Mouse (Mus musculus) MEL (cell line): ENCODE measurements around the gene Ntn5. TPM values are rescaled to one million over a fixed set of nuclear protein-coding genes. Genes with fewer than 3 reads are reported as not detected.

ENCODE experiments used
- DNase-seq: peaks from one replicate; pipeline ENCODE4 v3.0.0; 2011; ENCODE audit warnings: low read depth, low spot score
- H3K27ac ChIP-seq: 2 replicates; pipeline ENCODE4 v1.5.1; 2012; ENCODE audit warnings: low read depth, mild to moderate bottlenecking, control low read depth, low read length, moderate library complexity; ENCODE audit not compliant: control insufficient read depth
- H3K27me3 ChIP-seq, 2 experiments: fragments of 150-350 bp in 1 of 2; sonication (generic) in 1 of 2; 2 replicates each; pipeline ENCODE4 v1.6.1; 2012; ENCODE audit warnings: low read length in 2 of 2, mild to moderate bottlenecking in 2 of 2, improper control_type of control experiment in 1 of 2, moderate library complexity in 1 of 2; ENCODE audit not compliant: insufficient read depth in 2 of 2, control insufficient read depth in 1 of 2
- H3K36me3 ChIP-seq, 2 experiments: 2 replicates each; pipeline ENCODE4 v1.6.1; 2012 to 2014; ENCODE audit warnings: low read length in 2 of 2, improper control_type of control experiment in 1 of 2, inconsistent platforms in 1 of 2, mild to moderate bottlenecking in 1 of 2; ENCODE audit not compliant: insufficient read depth in 2 of 2, control insufficient read depth in 1 of 2
- H3K4me1 ChIP-seq, 2 experiments: fragments of 150-350 bp in 1 of 2; sonication (generic) in 1 of 2; 2 replicates each; pipeline ENCODE4 v1.6.1; 2012; ENCODE audit warnings: low read length in 2 of 2, improper control_type of control experiment in 1 of 2, mild to moderate bottlenecking in 1 of 2; ENCODE audit not compliant: insufficient read depth in 2 of 2, control insufficient read depth in 1 of 2
- H3K4me3 ChIP-seq, 2 experiments: fragments of 150-350 bp in 1 of 2; sonication (generic) in 1 of 2; 2 replicates each; pipeline ENCODE4 v1.5.1; 2012; ENCODE audit warnings: low read depth in 2 of 2, low read length in 2 of 2, mild to moderate bottlenecking in 2 of 2, moderate library complexity in 2 of 2, control low read depth in 1 of 2, improper control_type of control experiment in 1 of 2; ENCODE audit not compliant: control insufficient read depth in 1 of 2, insufficient read depth in 1 of 2
- H3K79me2 ChIP-seq: 2 replicates; pipeline ENCODE4 v1.6.1; 2012; ENCODE audit warnings: mild to moderate bottlenecking, low read length, moderate library complexity; ENCODE audit not compliant: control insufficient read depth, poor library complexity, insufficient read depth
- H3K9ac ChIP-seq: 2 replicates; pipeline ENCODE4 v1.6.1; 2012; ENCODE audit warnings: low read depth, mild to moderate bottlenecking, control low read depth, low read length, moderate library complexity; ENCODE audit not compliant: control insufficient read depth, poor library complexity, severe bottlenecking
- H3K9me3 ChIP-seq: fragments of 150-350 bp; sonication (generic); replicated peaks from 2 replicates; pipeline ENCODE4 v1.6.1; 2012; ENCODE audit warnings: mild to moderate bottlenecking, low read length, improper control_type of control experiment, moderate library complexity; ENCODE audit not compliant: insufficient read depth
- BHLHE40 ChIP-seq: IDR thresholded peaks from 2 replicates; pipeline ENCODE4 v1.6.1; 2012; ENCODE audit warnings: low read depth, mild to moderate bottlenecking, inconsistent platforms, low read length, improper control_type of control experiment, borderline replicate concordance
- CHD2 ChIP-seq: IDR thresholded peaks from 2 replicates; pipeline ENCODE4 v1.6.1; 2011; ENCODE audit warnings: low read length, improper control_type of control experiment
- CTCF ChIP-seq, 3 experiments: IDR thresholded peaks in 2 of 3; conservative IDR thresholded peaks in 1 of 3; 2 replicates each; pipeline ENCODE4 v1.5.1; 2011 to 2012; ENCODE audit warnings: low read length in 3 of 3, low read depth in 2 of 3, mild to moderate bottlenecking in 2 of 3, improper control_type of control experiment in 1 of 3, inconsistent platforms in 1 of 3, mixed read lengths in 1 of 3, moderate library complexity in 1 of 3; ENCODE audit not compliant: control insufficient read depth in 1 of 3, insufficient read depth in 1 of 3, poor library complexity in 1 of 3, severe bottlenecking in 1 of 3
- E2F4 ChIP-seq: IDR thresholded peaks from 2 replicates; pipeline ENCODE4 v1.6.1; 2011; ENCODE audit warnings: low read depth, low read length, improper control_type of control experiment, borderline replicate concordance
- ELF1 ChIP-seq: IDR thresholded peaks from 2 replicates; pipeline ENCODE4 v1.6.1; 2014; ENCODE audit warnings: low read depth, mild to moderate bottlenecking, inconsistent platforms, low read length, improper control_type of control experiment, moderate library complexity
- ETS1 ChIP-seq: IDR thresholded peaks from 2 replicates; pipeline ENCODE4 v1.6.1; 2012; ENCODE audit warnings: low read depth, mild to moderate bottlenecking, inconsistent platforms, low read length, improper control_type of control experiment, moderate library complexity
- GABPA ChIP-seq: IDR thresholded peaks from 2 replicates; pipeline ENCODE4 v1.6.1; 2012; ENCODE audit warnings: low read depth, mild to moderate bottlenecking, inconsistent platforms, low read length, improper control_type of control experiment, moderate library complexity
- GATA1 ChIP-seq: IDR thresholded peaks from 2 replicates; pipeline ENCODE4 v1.6.1; 2011; ENCODE audit warnings: low read depth, low read length, improper control_type of control experiment
- MAFK ChIP-seq: IDR thresholded peaks from 2 replicates; pipeline ENCODE4 v1.6.1; 2011; ENCODE audit warnings: low read depth, mild to moderate bottlenecking, low read length, improper control_type of control experiment, borderline replicate concordance
- MAX ChIP-seq: IDR thresholded peaks from 2 replicates; pipeline ENCODE4 v1.6.1; 2011; ENCODE audit warnings: low read length, improper control_type of control experiment
- MAZ ChIP-seq: IDR thresholded peaks from 2 replicates; pipeline ENCODE4 v1.6.1; 2012; ENCODE audit warnings: low read depth, mild to moderate bottlenecking, inconsistent platforms, low read length, improper control_type of control experiment
- MEF2A ChIP-seq: IDR thresholded peaks from 2 replicates; pipeline ENCODE4 v1.6.1; 2014; ENCODE audit warnings: low read depth, mild to moderate bottlenecking, inconsistent platforms, low read length, improper control_type of control experiment; ENCODE audit not compliant: poor library complexity, insufficient replicate concordance, severe bottlenecking; ENCODE audit errors: extremely low read depth
- MXI1 ChIP-seq: IDR thresholded peaks from 2 replicates; pipeline ENCODE4 v1.6.1; 2011; ENCODE audit warnings: mild to moderate bottlenecking, low read depth, low read length, improper control_type of control experiment
- MYB ChIP-seq: IDR thresholded peaks from 2 replicates; pipeline ENCODE4 v1.6.1; 2011; ENCODE audit warnings: mild to moderate bottlenecking, low read depth, low read length, improper control_type of control experiment
- NRF1 ChIP-seq: IDR thresholded peaks from 2 replicates; pipeline ENCODE4 v1.6.1; 2014; ENCODE audit warnings: low read depth, mild to moderate bottlenecking, inconsistent platforms, low read length, improper control_type of control experiment, moderate library complexity; ENCODE audit not compliant: poor library complexity, insufficient read depth, severe bottlenecking
- POLR2AphosphoS2 ChIP-seq: IDR thresholded peaks from 2 replicates; pipeline ENCODE4 v1.6.1; 2011; ENCODE audit warnings: low read length, improper control_type of control experiment
- RAD21 ChIP-seq: IDR thresholded peaks from 2 replicates; pipeline ENCODE4 v1.6.1; 2011; ENCODE audit warnings: mild to moderate bottlenecking, low read depth, low read length, improper control_type of control experiment
- SIN3A ChIP-seq: IDR thresholded peaks from 2 replicates; pipeline ENCODE4 v1.6.1; 2012; ENCODE audit warnings: low read length, improper control_type of control experiment, inconsistent platforms
- TAL1 ChIP-seq: IDR thresholded peaks from 2 replicates; pipeline ENCODE4 v1.6.1; 2012; ENCODE audit warnings: mild to moderate bottlenecking, inconsistent platforms, low read length, moderate library complexity, mixed read lengths
- TCF12 ChIP-seq: IDR thresholded peaks from 2 replicates; pipeline ENCODE4 v1.6.1; 2014; ENCODE audit warnings: low read depth, mild to moderate bottlenecking, inconsistent platforms, low read length, improper control_type of control experiment, moderate library complexity
- UBTF ChIP-seq: IDR thresholded peaks from 2 replicates; pipeline ENCODE4 v1.6.1; 2012; ENCODE audit warnings: low read depth, mild to moderate bottlenecking, inconsistent platforms, low read length, improper control_type of control experiment, moderate library complexity, borderline replicate concordance; ENCODE audit not compliant: insufficient read depth
- USF2 ChIP-seq, 2 experiments: IDR thresholded peaks; 2 replicates each; pipeline ENCODE4 v1.6.1; 2011 to 2012; ENCODE audit warnings: improper control_type of control experiment in 2 of 2, low read length in 2 of 2, borderline replicate concordance in 1 of 2, inconsistent platforms in 1 of 2, low read depth in 1 of 2, mild to moderate bottlenecking in 1 of 2; ENCODE audit not compliant: insufficient read depth in 1 of 2
- ZC3H11A ChIP-seq: IDR thresholded peaks from 2 replicates; pipeline ENCODE4 v1.6.1; 2012; ENCODE audit warnings: low read depth, mild to moderate bottlenecking, inconsistent platforms, low read length, improper control_type of control experiment
- ZNF384 ChIP-seq: IDR thresholded peaks from 2 replicates; pipeline ENCODE4 v1.6.1; 2012; ENCODE audit warnings: low read depth, mild to moderate bottlenecking, inconsistent platforms, low read length, improper control_type of control experiment
- polyA plus RNA-seq, 2 experiments: library from polyadenylated mRNA; stranded (reverse) in 1 of 2; unstranded in 1 of 2; fragments of >175 nt in 1 of 2; fragments of >200 nt in 1 of 2; gene quantifications; 2 replicates each; pipeline versions ENCODE4 v1.2.1 to v1.2.4; 2012; ENCODE audit warnings: low replicate concordance in 2 of 2, low read depth in 1 of 2; ENCODE audit not compliant: insufficient read length in 2 of 2, insufficient read depth in 1 of 2, missing spikeins in 1 of 2
- total RNA-seq: library from RNA; depleted of rRNA; stranded (reverse); fragments of 300-350 nt; gene quantifications from 2 replicates; pipeline ENCODE4 v1.2.3, GENCODE M21; 2012

Ntn5 gene
- total and polyA plus RNA-seq, 3 experiments, result 0.13 TPM; not detected in 2

- H3K9ac ChIP-seq, result no peak overlapping the region
- H3K27ac ChIP-seq, result no peak overlapping the region
- H3K36me3 ChIP-seq, result no peaks in the 10 kb centered on the region
- no peak for DNase-seq
- H3K79me2 ChIP-seq, result no peaks in the 10 kb centered on the region
- no peak overlapping the region for H3K4me3 ChIP-seq
- H3K9me3 ChIP-seq, result no peaks in the 10 kb centered on the region
- H3K4me1 ChIP-seq, result no peaks in the 10 kb centered on the region
- H3K27me3 ChIP-seq, result peaks cover 0 to 1% of the 10 kb centered on the region in 2 experiments; a peak in 1 of 4 replicates
- TF ChIP-seq MAZ (no peak), MXI1 (no peak), POLR2AphosphoS2 (no peak), NRF1 (no peak), ETS1 (no peak), MEF2A (no peak), SIN3A (no peak), UBTF (no peak), MAX (no peak), RAD21 (no peak), TCF12 (no peak), USF2 (IDR thresholded peaks at IDR 0.05; ENCODE audit: borderline replicate concordance in 1 of 2, insufficient read depth in 1 of 2, low read depth in 1 of 2, low read length in 2 of 2) (no peak), TAL1 (no peak)
Measured at GRCm38 (mm10) chr7:45642083-45642482, 41.7 kb upstream of the Ntn5 start.

- Histone ChIP-seq H3K9me3 (no peaks in the 10 kb centered on the region), H3K79me2 (no peaks in the 10 kb centered on the region), H3K9ac (no peak overlapping the region), H3K36me3 (no peaks in the 10 kb centered on the region), H3K27ac (no peak overlapping the region)
- DNase-seq, result no peak
- TF ChIP-seq NRF1 (no peak), TCF12 (no peak), ELF1 (no peak), BHLHE40 (no peak), GATA1 (no peak), E2F4 (no peak), TAL1 (no peak), MXI1 (no peak), SIN3A (no peak), GABPA (no peak), MAFK (no peak), CHD2 (no peak), POLR2AphosphoS2 (no peak), CTCF (IDR thresholded peaks at IDR 0.05 in 2 of 3, conservative IDR thresholded peaks at IDR 0.05 in 1 of 3; ENCODE audit: control insufficient read depth in 1 of 3, insufficient read depth in 1 of 3, low read depth in 2 of 3, low read length in 3 of 3, poor library complexity in 1 of 3, severe bottlenecking in 1 of 3) (no peak), ZC3H11A (no peak), ZNF384 (no peak), MYB (no peak)
- TF ChIP-seq, all 39 proteins: peak for 0
- Histone ChIP-seq H3K4me3 (no peak overlapping the region), H3K27me3 (peaks cover 0 to 1% of the 10 kb centered on the region in 2 experiments; a peak in 1 of 4 replicates), H3K4me1 (no peaks in the 10 kb centered on the region)
Measured at GRCm38 (mm10) chr7:45642503-45643255, 41.1 kb upstream of the Ntn5 start.
